Mouse (Mus musculus) cerebellum, adult 2 months (tissue): ENCODE results near the gene Atg2b.

Source experiments
- CTCF ChIP-seq: fragments of 200-500 bp; IDR thresholded peaks from 2 replicates; pipeline ENCODE4 v1.5.1; 2011; ENCODE audit warnings: low read depth, mild to moderate bottlenecking, control low read depth, low read length, moderate library complexity, borderline replicate concordance; ENCODE audit not compliant: insufficient read depth
- POLR2A ChIP-seq: fragments of 200-500 bp; IDR thresholded peaks from 2 replicates; pipeline ENCODE4 v1.6.1; 2011; ENCODE audit warnings: low read length, control low read depth, borderline replicate concordance; ENCODE audit not compliant: insufficient read depth

GRCm38 (mm10) chr12:105590786-105591185 is 94.2 kb downstream of the Atg2b start:
- TF ChIP-seq POLR2A (no peak), CTCF (no peak)
